Mouse (Mus musculus) heart, embryonic 11.5 days (tissue): Measurements from ENCODE around the gene Gprin1. TPM values are rescaled to one million over a fixed set of nuclear protein-coding genes. Genes with fewer than 3 reads are reported as not detected.

ENCODE experiments used
- ATAC-seq: fragments of 200-750 bp; cut with Nextera tagmentation; replicated peaks from 2 replicates; pipeline ENCODE4 v1.8.0; 2017; ENCODE audit warnings: moderate library complexity; ENCODE audit not compliant: insufficient number of reproducible peaks, low FRiP score, low TSS enrichment
- H3K27ac ChIP-seq: fragments of 300-500 bp; sonication (generic); 2 replicates; pipeline ENCODE4 v1.5.1; 2014; ENCODE audit warnings: mild to moderate bottlenecking, low read depth, low read length
- H3K27me3 ChIP-seq: fragments of 300-500 bp; sonication (generic); 2 replicates; pipeline ENCODE4 v1.6.1; 2014; ENCODE audit warnings: mild to moderate bottlenecking, low read length, mixed read lengths; ENCODE audit not compliant: control insufficient read depth, insufficient read depth
- H3K36me3 ChIP-seq: fragments of 300-500 bp; sonication (generic); 2 replicates; pipeline ENCODE4 v1.6.1; 2014; ENCODE audit warnings: mild to moderate bottlenecking, low read length, moderate library complexity, mixed read lengths; ENCODE audit not compliant: control insufficient read depth, insufficient read depth
- H3K4me1 ChIP-seq: fragments of 300-500 bp; sonication (generic); 2 replicates; pipeline ENCODE4 v1.6.1; 2014; ENCODE audit warnings: low read length; ENCODE audit not compliant: control insufficient read depth, insufficient read depth
- H3K4me2 ChIP-seq: fragments of 300-500 bp; sonication (generic); 2 replicates; pipeline ENCODE4 v1.6.1; 2014; ENCODE audit warnings: mild to moderate bottlenecking, moderate library complexity
- H3K4me3 ChIP-seq: fragments of 300-500 bp; sonication (generic); 2 replicates; pipeline ENCODE4 v1.5.1; 2014; ENCODE audit warnings: low read depth, low read length
- H3K9ac ChIP-seq: fragments of 300-500 bp; sonication (generic); 2 replicates; pipeline ENCODE4 v1.6.1; 2014; ENCODE audit warnings: mild to moderate bottlenecking, low read depth, low read length, moderate library complexity
- H3K9me3 ChIP-seq: fragments of 300-500 bp; sonication (generic); replicated peaks from 2 replicates; pipeline ENCODE4 v1.6.1; 2016; ENCODE audit warnings: low read length; ENCODE audit not compliant: control insufficient read depth
- WGBS: fragments of 180-500 bp; shearing (Covaris S2); extraction: QIAGEN DNeasy Blood & Tissue Kit; methylation state at CpG from one replicate; pipeline ENCODE4 v1.1.7; 2014; ENCODE audit not compliant: insufficient replicate concordance; 5-methylcytosine and 5-hydroxymethylcytosine counted together
- polyA plus RNA-seq: library from polyadenylated mRNA; unstranded; fragments of >200 nt; fragmentation: Nextera tagmentation; extraction: Ambion mirVana; gene quantifications from 2 replicates; pipeline ENCODE4 v1.2.1, GENCODE M21; 2014

Gene Gprin1
- polyA plus RNA-seq, 1 experiment from 2014 or later = 0.13 TPM

DNA sequence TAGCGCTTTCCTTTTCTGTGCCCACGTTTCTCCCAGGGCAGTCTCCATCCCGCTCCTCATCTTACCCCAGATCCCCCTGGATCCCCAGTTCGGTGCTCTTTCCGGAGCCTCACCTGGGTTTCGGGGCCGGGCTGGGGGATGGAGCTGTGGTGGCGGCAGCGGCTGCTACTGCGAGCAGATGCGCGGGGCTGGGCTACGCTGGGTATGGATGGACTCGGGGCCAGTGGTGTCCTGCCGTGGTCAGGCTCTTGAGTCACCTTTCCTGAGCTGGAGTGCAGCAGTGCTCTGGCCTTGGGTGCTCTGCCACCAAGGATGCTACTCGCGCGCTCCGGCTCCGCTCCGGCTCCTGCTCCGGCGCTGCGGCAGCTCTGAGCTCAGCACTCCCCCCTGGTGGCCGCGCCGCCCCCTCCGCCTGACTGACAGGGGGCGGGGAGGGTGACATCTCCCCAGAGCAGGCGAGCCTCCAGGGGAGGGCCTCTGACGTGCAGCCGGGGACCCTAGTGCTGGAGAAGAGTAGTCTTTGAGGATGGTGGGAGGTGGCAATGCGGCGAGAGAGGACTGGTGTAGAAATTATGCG is 16.6 kb upstream of the Gprin1 start, which contains the start of gene Sncb:
Gene Sncb (minus strand): TSS at position 404 of the 577 bp plus-strand sequence.
- Histone ChIP-seq H3K4me3 (peak within 1 kb of the TSS; percentile 34), H3K9me3 (0 out of 2 replicates have a peak, but pooled peaks cover 3% of the 10 kb centered on the region), H3K36me3 (no peaks in the 10 kb centered on the region), H3K4me1 (peaks cover 6% of the 10 kb centered on the region; the same call in 1 of the 2 replicates), H3K27me3 (peaks cover 62% of the 10 kb centered on the region), H3K9ac (no peak within 1 kb of the TSS), H3K4me2 (peak within 1 kb of the TSS; percentile 67), H3K27ac (no peak within 1 kb of the TSS)
- no peak for ATAC-seq
- WGBS = 1% methylated on average over 35 of the region's 35 CpGs

DNA sequence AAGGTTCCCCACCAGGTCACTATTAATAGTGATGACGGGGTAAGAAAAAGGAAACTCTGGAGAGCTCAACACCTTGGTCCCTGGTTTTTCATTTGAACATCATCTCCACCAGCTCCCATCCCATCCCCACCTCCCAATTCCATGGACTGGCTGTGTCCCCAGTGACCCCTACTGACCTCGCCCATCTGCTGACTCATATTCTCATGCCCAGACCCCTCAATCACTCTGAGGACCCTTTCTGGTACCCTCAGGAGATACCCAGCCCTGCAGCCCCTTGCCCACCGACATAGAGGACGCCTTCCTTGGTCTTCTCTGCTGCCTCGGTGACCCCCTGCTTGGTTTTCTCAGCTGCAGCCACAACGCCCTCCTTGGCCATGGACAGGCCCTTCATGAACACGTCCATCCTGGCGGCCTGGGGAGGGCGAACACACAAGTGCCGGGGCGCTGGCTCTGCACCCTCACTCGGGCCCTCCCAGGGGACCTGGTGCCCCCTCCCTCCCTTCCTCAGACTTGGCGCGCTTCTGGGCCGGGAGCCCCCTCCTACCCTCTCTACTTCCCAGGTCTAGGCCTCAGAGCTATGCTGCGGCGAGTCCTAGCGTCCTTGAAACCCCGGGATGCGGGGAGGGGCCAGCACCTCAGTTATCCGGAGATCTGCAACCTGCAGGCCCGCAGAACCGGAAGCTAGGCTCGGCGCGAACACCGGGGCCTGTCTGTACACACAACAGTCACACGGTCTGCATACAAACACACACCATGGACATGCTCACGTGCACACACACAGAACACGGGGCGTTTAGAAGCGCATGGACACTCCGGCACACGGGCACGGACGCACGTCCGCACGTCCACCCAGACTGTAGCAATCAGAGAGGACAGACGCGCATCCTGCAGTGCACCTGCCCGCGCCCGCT is 15.9 kb upstream of the Gprin1 start:
- peaks cover 68% of the 10 kb centered on the region for H3K27me3 ChIP-seq
- no peak overlapping the region for H3K27ac ChIP-seq
- H3K4me1 ChIP-seq = peaks cover 6% of the 10 kb centered on the region; the same call in 1 of the 2 replicates
- peak overlapping the region; percentile 67 for H3K4me2 ChIP-seq
- peak overlapping the region; percentile 34 for H3K4me3 ChIP-seq
- no peak overlapping the region for H3K9ac ChIP-seq
- no peaks in the 10 kb centered on the region for H3K36me3 ChIP-seq
- ATAC-seq = no peak
- H3K9me3 ChIP-seq = no peaks in the 10 kb centered on the region
- 4% methylated on average over 44 of the region's 44 CpGs for WGBS

DNA sequence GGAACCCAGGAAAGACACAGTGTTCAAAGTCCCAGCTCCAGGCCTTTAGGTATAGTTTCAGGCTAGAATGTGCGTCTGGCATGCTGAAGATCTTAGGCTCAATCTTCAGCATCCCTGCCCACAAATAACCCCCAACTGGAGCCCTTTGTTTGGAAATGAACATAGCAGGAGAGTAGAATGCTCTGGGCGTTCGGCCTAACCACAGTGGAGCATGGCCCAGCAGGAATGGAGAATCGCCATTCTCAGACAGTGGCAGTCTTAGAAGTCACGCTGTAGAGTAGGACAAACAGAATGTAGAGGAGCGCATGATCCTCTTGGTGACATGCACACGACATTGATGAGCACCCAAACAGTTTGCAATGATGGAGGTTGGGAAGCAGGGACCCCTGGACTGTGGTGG is 11.2 kb upstream of the Gprin1 start:
- no peak overlapping the region for H3K4me3 ChIP-seq
- no peak overlapping the region for H3K4me2 ChIP-seq
- H3K27me3 ChIP-seq = peaks cover 77% of the 10 kb centered on the region
- H3K9me3 ChIP-seq = no peaks in the 10 kb centered on the region
- H3K4me1 ChIP-seq = peaks cover 8% of the 10 kb centered on the region; the same call in 1 of the 2 replicates
- no peak overlapping the region for H3K9ac ChIP-seq
- H3K27ac ChIP-seq = no peak overlapping the region
- H3K36me3 ChIP-seq = no peaks in the 10 kb centered on the region
- ATAC-seq = no peak
- WGBS = 77% methylated on average over 7 of the region's 7 CpGs

DNA sequence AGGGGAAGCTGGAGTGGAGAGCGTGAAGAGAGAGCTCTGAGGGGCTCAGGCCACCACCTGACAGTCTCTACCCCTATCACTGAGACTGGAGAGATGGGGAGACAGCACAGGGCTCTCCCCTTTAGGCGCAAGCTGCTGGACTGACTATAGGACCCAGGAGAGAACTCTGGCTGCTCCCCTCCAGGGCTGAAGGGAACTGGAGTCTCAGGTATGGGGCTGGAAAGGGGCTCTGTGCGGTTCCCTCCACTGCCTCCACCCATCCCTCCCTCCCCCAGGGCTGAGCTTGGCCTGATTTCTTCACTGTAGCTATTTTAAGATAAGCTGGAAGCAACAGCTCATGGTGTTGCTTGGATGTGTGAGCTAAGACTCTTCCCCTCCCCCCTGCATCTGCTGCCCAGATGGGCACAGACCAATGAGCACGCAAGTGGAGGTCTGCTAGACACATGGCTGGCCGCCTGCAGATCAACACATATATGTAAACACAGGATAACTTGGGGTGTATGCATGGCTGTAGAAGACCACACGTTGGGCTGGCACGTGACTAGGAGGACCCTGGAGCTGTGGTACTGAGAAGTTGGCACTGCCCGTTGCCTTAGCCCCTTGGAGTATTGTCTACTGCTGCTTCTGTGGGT is 10.6 kb upstream of the Gprin1 start:
- H3K4me2 ChIP-seq = no peak overlapping the region
- ATAC-seq = no peak
- WGBS = 54% methylated on average over 8 of the region's 8 CpGs

DNA sequence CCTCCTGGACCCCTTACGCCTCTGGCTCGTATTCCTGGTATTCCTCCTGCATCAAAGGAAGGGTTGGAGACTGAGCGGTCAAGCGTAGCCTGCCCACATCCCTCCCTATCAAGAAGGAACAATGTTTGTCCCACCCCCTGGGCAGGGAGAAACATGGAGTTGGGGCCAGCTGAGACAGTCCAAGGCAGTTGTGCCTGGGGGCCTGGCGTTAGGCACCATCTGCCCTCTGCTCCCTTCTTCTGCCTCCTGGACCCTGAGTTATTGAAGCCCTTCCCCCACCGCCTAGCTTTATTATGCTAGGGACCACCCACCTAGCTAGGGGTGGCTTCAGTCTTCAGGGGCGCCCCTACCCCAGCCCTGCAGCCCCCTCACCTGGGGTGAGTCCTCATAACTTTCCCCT is 9.8 kb upstream of the Gprin1 start:
- H3K4me2 ChIP-seq = no peak overlapping the region
- no peak overlapping the region for H3K4me3 ChIP-seq
- H3K36me3 ChIP-seq = no peaks in the 10 kb centered on the region
- WGBS = 21% methylated on average over 7 of the region's 7 CpGs
- H3K9me3 ChIP-seq = no peaks in the 10 kb centered on the region
- H3K4me1 ChIP-seq = peaks cover 8% of the 10 kb centered on the region; the same call in 1 of the 2 replicates
- H3K27ac ChIP-seq = no peak overlapping the region
- no peak overlapping the region for H3K9ac ChIP-seq
- ATAC-seq = no peak
- H3K27me3 ChIP-seq = peaks cover 66% of the 10 kb centered on the region

More for the DNA sequence above, 10.6 kb upstream of the Gprin1 start:
- no peak overlapping the region for H3K4me3 ChIP-seq
- no peaks in the 10 kb centered on the region for H3K36me3 ChIP-seq
- peaks cover 8% of the 10 kb centered on the region; the same call in 1 of the 2 replicates for H3K4me1 ChIP-seq
- no peak overlapping the region for H3K9ac ChIP-seq
- peaks cover 74% of the 10 kb centered on the region for H3K27me3 ChIP-seq
- no peaks in the 10 kb centered on the region for H3K9me3 ChIP-seq
- H3K27ac ChIP-seq = no peak overlapping the region

DNA sequence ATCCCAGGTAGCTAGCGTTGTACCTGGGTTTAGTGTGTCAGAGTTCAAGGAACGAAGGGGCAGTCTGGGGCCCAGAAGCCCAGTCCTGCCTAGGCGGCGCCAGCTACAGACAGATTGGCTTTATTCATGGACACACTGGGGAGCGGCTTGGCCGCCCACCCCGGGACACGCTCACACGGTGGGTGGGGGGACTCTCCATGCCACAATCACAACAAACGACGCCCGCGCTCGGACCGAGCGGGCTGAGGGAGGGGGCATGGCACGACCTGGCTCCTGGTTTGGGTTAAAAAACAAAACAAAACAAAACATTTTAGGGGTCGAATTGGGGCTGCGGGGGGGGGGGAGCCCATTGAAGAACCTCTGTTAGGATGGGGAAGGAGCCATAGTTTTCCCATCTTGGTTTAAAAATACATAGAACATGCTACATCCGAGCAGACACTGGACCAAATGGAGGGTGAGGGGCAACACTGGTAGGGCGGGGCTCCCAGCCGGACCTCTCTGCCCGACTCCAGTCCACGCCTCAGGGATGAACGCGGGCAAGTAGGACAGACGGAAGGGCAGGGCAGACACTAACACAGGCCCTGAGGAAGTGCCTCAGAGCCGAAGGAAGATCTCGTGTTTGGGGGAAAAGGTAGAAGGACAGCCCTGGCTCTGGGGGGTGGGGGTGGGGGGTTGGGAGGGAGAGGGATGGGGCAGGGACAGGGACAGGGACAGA is 9.2 kb upstream of the Gprin1 start:
- peak overlapping the region; percentile 37 for H3K4me3 ChIP-seq
- peak overlapping the region; percentile 66 for H3K4me2 ChIP-seq

DNA sequence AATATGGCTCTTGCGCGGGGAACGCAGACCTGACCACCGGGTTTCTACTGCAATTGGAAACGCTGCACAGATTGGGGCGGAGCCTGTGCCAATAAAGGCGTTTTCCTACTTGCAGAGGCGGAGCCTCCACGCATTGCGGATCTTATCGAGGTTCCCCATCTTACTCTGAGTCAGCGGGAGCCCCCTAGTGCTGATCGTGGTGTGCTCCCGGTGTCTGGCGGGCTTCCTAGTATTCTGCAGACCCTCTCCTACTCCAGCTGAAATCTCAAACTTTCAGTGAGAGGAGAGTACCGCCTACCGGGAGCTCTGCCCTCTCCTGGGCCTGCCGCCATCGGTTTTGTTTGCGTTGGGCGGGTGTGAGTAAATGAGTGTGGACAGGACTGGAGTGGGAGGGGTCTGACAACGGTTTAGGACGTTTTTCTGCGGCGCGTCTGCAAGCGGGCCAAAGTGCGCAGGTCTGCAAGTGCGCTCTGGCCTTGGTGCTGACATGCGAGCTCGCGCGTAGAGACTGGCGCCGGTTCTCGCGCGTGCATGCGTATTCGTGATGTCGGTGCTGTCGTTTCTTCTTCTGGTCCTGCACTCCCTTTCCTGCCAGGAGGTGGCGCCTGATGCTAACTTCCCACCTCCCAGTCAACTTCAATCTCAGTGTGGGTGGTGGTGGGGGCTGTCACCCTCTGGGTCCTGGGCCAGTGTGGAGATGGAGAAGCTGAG is 8.5 kb upstream of the Gprin1 start:
- no peak overlapping the region for H3K27ac ChIP-seq
- no peak overlapping the region for H3K9ac ChIP-seq
- no peaks in the 10 kb centered on the region for H3K36me3 ChIP-seq
- WGBS = under 1% methylated on average over 43 of the region's 43 CpGs
- H3K9me3 ChIP-seq = no peaks in the 10 kb centered on the region
- peak overlapping the region; percentile 66 for H3K4me2 ChIP-seq
- ATAC-seq = peak; percentile 70
- peak overlapping the region; percentile 37 for H3K4me3 ChIP-seq
- peaks cover 53% of the 10 kb centered on the region for H3K27me3 ChIP-seq
- peaks cover 8% of the 10 kb centered on the region; the same call in 1 of the 2 replicates for H3K4me1 ChIP-seq

More for the DNA sequence above, 9.2 kb upstream of the Gprin1 start:
- Histone ChIP-seq H3K9me3 (no peaks in the 10 kb centered on the region), H3K9ac (no peak overlapping the region), H3K36me3 (no peaks in the 10 kb centered on the region), H3K27ac (no peak overlapping the region), H3K27me3 (peaks cover 60% of the 10 kb centered on the region), H3K4me1 (peaks cover 8% of the 10 kb centered on the region; the same call in 1 of the 2 replicates)
- ATAC-seq = no peak
- under 1% methylated on average over 29 of the region's 29 CpGs for WGBS
